Mouse (Mus musculus): Measurements from ENCODE around the gene Tmem135. TPM values are rescaled to one million over a fixed set of nuclear protein-coding genes. Genes with fewer than 3 reads are reported as not detected.

Gene Tmem135
- polyA plus RNA-seq, 1 experiment from 2014 or later, result 19.5 TPM

- H3K9me3 ChIP-seq, result no peaks in the 10 kb centered on the region
- H3K4me1 ChIP-seq, result no peaks in the 10 kb centered on the region
- no peak overlapping the region for H3K4me2 ChIP-seq (replicated peaks)
- no peak overlapping the region for H3K4me3 ChIP-seq
- no peak for ATAC-seq (ENCODE audit: low FRiP score, low read depth)
- no peaks in the 10 kb centered on the region for H3K27me3 ChIP-seq (replicated peaks)
- no peaks in the 10 kb centered on the region for H3K36me3 ChIP-seq
- 83% methylated on average over 1 of the region's 1 CpGs for WGBS
- no peak overlapping the region for H3K9ac ChIP-seq
- H3K27ac ChIP-seq, result no peak overlapping the region
Measured at GRCm38 (mm10) chr7:89216628-89217027, 187.4 kb downstream of the Tmem135 start.

GRCm38 (mm10) chr7:89216118-89216517 lies 187.9 kb downstream of the Tmem135 start:
- Histone ChIP-seq H3K27me3 (replicated peaks) (no peaks in the 10 kb centered on the region), H3K9ac (no peak overlapping the region), H3K27ac (no peak overlapping the region), H3K4me1 (no peaks in the 10 kb centered on the region), H3K36me3 (no peaks in the 10 kb centered on the region), H3K9me3 (no peaks in the 10 kb centered on the region), H3K4me3 (no peak overlapping the region), H3K4me2 (replicated peaks) (no peak overlapping the region)
- WGBS, result 88% methylated on average over 2 of the region's 2 CpGs
- ATAC-seq (ENCODE audit: low FRiP score, low read depth), result no peak

- Histone ChIP-seq H3K27me3 (replicated peaks) (no peaks in the 10 kb centered on the region), H3K9me3 (no peaks in the 10 kb centered on the region), H3K4me1 (no peaks in the 10 kb centered on the region), H3K27ac (no peak overlapping the region), H3K4me3 (no peak overlapping the region), H3K36me3 (no peaks in the 10 kb centered on the region), H3K4me2 (replicated peaks) (no peak overlapping the region), H3K9ac (no peak overlapping the region)
- WGBS, result 74% methylated on average over 7 of the region's 7 CpGs
- no peak for ATAC-seq (ENCODE audit: low FRiP score, low read depth)
Measured at GRCm38 (mm10) chr7:89215714-89216113, 188.3 kb downstream of the Tmem135 start.

- no peaks in the 10 kb centered on the region for H3K27me3 ChIP-seq (replicated peaks)
- H3K36me3 ChIP-seq, result no peaks in the 10 kb centered on the region
- H3K9ac ChIP-seq, result no peak overlapping the region
- H3K4me1 ChIP-seq, result peaks cover 5% of the 10 kb centered on the region; the same call in 1 of the 2 replicates
- no peak for ATAC-seq (ENCODE audit: low FRiP score, low read depth)
- H3K4me2 ChIP-seq (replicated peaks), result no peak overlapping the region
- no peak overlapping the region for H3K27ac ChIP-seq
- H3K9me3 ChIP-seq, result no peaks in the 10 kb centered on the region
- H3K4me3 ChIP-seq, result no peak overlapping the region
- 32% methylated on average over 6 of the region's 6 CpGs for WGBS
Measured at GRCm38 (mm10) chr7:89210506-89210905, 193.5 kb downstream of the Tmem135 start.

GRCm38 (mm10) chr7:89206165-89206564 lies 197.9 kb downstream of the Tmem135 start:
- no peak for ATAC-seq (ENCODE audit: low FRiP score, low read depth)
- H3K36me3 ChIP-seq, result no peaks in the 10 kb centered on the region
- no peak overlapping the region for H3K4me2 ChIP-seq (replicated peaks)
- H3K9ac ChIP-seq, result no peak overlapping the region
- WGBS, result 86% methylated on average over 3 of the region's 3 CpGs
- H3K27me3 ChIP-seq (replicated peaks), result no peaks in the 10 kb centered on the region
- peaks cover 5% of the 10 kb centered on the region; the same call in 1 of the 2 replicates for H3K4me1 ChIP-seq
- H3K4me3 ChIP-seq, result no peak overlapping the region
- H3K27ac ChIP-seq, result no peak overlapping the region
- no peaks in the 10 kb centered on the region for H3K9me3 ChIP-seq

DNA sequence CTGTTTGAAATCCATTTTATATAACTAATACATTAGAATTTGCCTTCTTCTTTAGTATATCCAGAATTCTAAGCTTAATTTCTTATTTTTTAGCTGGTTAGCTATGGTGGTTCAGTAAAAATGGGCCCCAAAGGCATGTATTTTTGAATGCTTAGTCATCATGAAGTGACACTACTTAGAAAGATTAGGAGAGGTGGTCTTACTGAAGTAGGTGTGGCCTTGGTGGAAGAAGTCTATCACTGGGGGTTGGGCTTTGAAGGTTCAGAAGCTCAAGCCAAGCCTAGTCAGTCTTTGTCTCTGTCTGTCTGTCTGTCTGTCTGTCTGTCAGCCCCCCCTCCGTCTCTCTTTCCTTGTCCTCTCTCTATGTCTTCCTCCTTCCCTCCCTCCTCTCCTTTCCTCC lies 198.6 kb downstream of the Tmem135 start:
- no peaks in the 10 kb centered on the region for H3K27me3 ChIP-seq (replicated peaks)
- 93% methylated on average over 1 of the region's 1 CpGs for WGBS

GRCm38 (mm10) chr7:89203144-89203543 lies 200.9 kb downstream of the Tmem135 start:
- Histone ChIP-seq H3K4me2 (replicated peaks) (no peak overlapping the region), H3K27me3 (replicated peaks) (no peaks in the 10 kb centered on the region), H3K9me3 (no peaks in the 10 kb centered on the region), H3K36me3 (no peaks in the 10 kb centered on the region), H3K4me1 (no peaks in the 10 kb centered on the region), H3K27ac (no peak overlapping the region), H3K4me3 (no peak overlapping the region), H3K9ac (no peak overlapping the region)
- WGBS, result 81% methylated on average over 5 of the region's 5 CpGs
- no peak for ATAC-seq (ENCODE audit: low FRiP score, low read depth)

More for the DNA sequence above, 198.6 kb downstream of the Tmem135 start:
- peaks cover 2% of the 10 kb centered on the region; the same call in 1 of the 2 replicates for H3K4me1 ChIP-seq
- no peak overlapping the region for H3K27ac ChIP-seq
- H3K4me3 ChIP-seq, result no peak overlapping the region
- ATAC-seq (ENCODE audit: low FRiP score, low read depth), result no peak
- no peak overlapping the region for H3K9ac ChIP-seq
- no peaks in the 10 kb centered on the region for H3K36me3 ChIP-seq
- no peaks in the 10 kb centered on the region for H3K9me3 ChIP-seq
- no peak overlapping the region for H3K4me2 ChIP-seq (replicated peaks)

DNA sequence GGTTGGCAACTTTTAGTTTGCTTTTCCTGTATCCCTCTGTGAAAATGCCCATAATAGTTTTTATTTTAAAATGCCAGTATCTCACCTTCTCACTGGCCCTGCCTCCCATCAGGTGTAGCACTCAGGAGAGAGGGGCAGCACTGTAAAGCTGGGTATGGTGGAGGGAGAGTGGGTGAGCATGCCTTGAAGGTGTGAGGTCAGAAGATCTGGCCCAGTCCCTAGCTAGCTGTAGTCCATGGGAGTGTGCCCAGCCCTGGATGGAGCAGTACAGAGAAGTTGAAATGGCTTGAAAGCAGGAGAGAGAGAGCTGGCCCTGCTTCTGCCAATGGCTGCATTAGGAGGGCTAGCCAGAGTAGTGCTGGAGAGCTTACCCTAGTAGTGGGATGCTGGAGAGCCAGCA lies 202.1 kb downstream of the Tmem135 start:
- Histone ChIP-seq H3K27ac (no peak overlapping the region), H3K27me3 (replicated peaks) (no peaks in the 10 kb centered on the region), H3K4me2 (replicated peaks) (no peak overlapping the region), H3K4me1 (no peaks in the 10 kb centered on the region), H3K4me3 (no peak overlapping the region), H3K9me3 (no peaks in the 10 kb centered on the region), H3K36me3 (no peaks in the 10 kb centered on the region), H3K9ac (no peak overlapping the region)
- ATAC-seq (ENCODE audit: low FRiP score, low read depth), result no peak

GRCm38 (mm10) chr7:89198499-89198898 lies 205.5 kb downstream of the Tmem135 start:
- Histone ChIP-seq H3K9me3 (no peaks in the 10 kb centered on the region), H3K4me3 (no peak overlapping the region), H3K4me1 (peaks cover 3% of the 10 kb centered on the region; the same call in 1 of the 2 replicates), H3K36me3 (no peaks in the 10 kb centered on the region), H3K27ac (no peak overlapping the region), H3K4me2 (replicated peaks) (no peak overlapping the region), H3K9ac (no peak overlapping the region), H3K27me3 (replicated peaks) (no peaks in the 10 kb centered on the region)
- ATAC-seq (ENCODE audit: low FRiP score, low read depth), result no peak
- WGBS, result 86% methylated on average over 4 of the region's 4 CpGs

DNA sequence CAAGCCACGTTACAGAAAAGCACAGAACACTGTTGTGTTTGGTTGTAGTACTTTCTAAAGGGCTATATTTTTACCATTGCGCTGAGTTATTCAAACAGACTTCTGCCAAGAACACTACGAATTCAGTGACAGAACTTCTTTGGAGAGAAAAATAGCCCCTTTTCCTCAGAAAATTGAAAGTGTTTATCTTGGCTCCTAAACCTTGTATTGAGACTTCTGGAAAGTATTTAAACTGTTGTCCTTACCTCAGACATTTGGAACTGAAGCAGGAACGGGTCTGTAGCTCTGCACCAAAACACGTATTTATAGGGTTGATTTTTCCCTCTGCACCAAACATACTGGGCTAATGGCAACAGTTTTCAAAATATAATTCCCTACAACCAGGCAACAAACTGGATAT lies 210.6 kb downstream of the Tmem135 start:
- H3K4me3 ChIP-seq, result no peak overlapping the region
- peaks cover 3% of the 10 kb centered on the region; the same call in 1 of the 2 replicates for H3K4me1 ChIP-seq
- H3K4me2 ChIP-seq (replicated peaks), result no peak overlapping the region
- H3K36me3 ChIP-seq, result no peaks in the 10 kb centered on the region
- ATAC-seq (ENCODE audit: low FRiP score, low read depth), result no peak
- no peaks in the 10 kb centered on the region for H3K27me3 ChIP-seq (replicated peaks)
- H3K9me3 ChIP-seq, result no peaks in the 10 kb centered on the region
- H3K9ac ChIP-seq, result no peak overlapping the region
- WGBS, result 84% methylated on average over 5 of the region's 5 CpGs
- no peak overlapping the region for H3K27ac ChIP-seq

- Histone ChIP-seq H3K36me3 (no peaks in the 10 kb centered on the region), H3K9me3 (no peaks in the 10 kb centered on the region)
- 84% methylated on average over 4 of the region's 4 CpGs for WGBS
Measured at GRCm38 (mm10) chr7:89183928-89184327, 220.1 kb downstream of the Tmem135 start.

DNA sequence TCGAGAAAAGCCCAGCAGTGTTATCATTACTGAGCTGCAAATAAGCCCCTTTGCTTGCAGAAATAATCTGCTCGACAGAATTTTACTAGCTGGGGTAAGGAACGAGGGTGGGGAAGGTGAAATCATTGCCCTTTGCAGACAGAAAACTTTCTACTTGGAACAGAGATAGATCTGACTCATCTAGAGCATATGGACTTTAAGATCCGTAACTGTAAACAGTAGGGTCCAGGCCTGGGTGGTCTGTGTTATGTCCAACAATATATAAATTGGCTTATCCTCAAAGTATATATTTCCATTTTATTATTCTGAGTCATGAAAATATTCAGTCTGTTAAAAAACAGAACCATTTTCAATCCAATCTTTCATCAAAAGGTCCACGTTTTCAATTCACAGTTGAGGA lies 221.1 kb downstream of the Tmem135 start:
- Histone ChIP-seq H3K9ac (no peak overlapping the region), H3K36me3 (no peaks in the 10 kb centered on the region), H3K9me3 (no peaks in the 10 kb centered on the region), H3K4me3 (no peak overlapping the region), H3K27me3 (replicated peaks) (no peaks in the 10 kb centered on the region), H3K27ac (no peak overlapping the region), H3K4me1 (no peaks in the 10 kb centered on the region), H3K4me2 (replicated peaks) (no peak overlapping the region)
- 86% methylated on average over 5 of the region's 5 CpGs for WGBS
- ATAC-seq (ENCODE audit: low FRiP score, low read depth), result no peak

More at GRCm38 (mm10) chr7:89183928-89184327, 220.1 kb downstream of the Tmem135 start:
- H3K4me1 ChIP-seq, result no peaks in the 10 kb centered on the region
- no peak for ATAC-seq (ENCODE audit: low FRiP score, low read depth)
- no peak overlapping the region for H3K27ac ChIP-seq
- no peak overlapping the region for H3K4me3 ChIP-seq
- no peak overlapping the region for H3K4me2 ChIP-seq (replicated peaks)
- H3K9ac ChIP-seq, result no peak overlapping the region
- no peaks in the 10 kb centered on the region for H3K27me3 ChIP-seq (replicated peaks)

DNA sequence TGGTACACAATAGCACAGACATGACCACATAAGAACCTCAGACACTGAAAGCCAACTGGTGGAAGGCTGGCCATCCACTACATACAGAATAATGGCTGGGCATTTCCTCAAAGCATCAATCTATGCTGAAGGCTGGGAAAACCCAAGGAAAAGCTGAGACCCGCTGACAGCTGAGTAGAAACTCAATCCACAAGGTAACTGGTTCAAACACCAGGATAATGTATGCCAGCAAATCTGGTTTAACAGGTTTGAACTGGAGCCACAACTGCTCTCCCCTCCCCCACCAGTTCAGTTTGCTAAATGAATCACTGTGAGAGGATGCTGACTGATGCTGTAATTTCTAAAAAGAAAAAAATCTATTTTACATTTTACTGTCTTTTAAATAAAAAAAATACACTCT lies 222.7 kb downstream of the Tmem135 start:
- WGBS, result 68% methylated on average over 1 of the region's 1 CpGs
- ATAC-seq (ENCODE audit: low FRiP score, low read depth), result no peak
- no peak overlapping the region for H3K9ac ChIP-seq
- no peak overlapping the region for H3K4me3 ChIP-seq
- H3K9me3 ChIP-seq, result no peaks in the 10 kb centered on the region
- H3K27ac ChIP-seq, result no peak overlapping the region
- no peaks in the 10 kb centered on the region for H3K36me3 ChIP-seq
- H3K27me3 ChIP-seq (replicated peaks), result no peaks in the 10 kb centered on the region
- H3K4me1 ChIP-seq, result no peaks in the 10 kb centered on the region
- no peak overlapping the region for H3K4me2 ChIP-seq (replicated peaks)

Measured in neural tube, embryonic 12.5 days (tissue).